Mouse (Mus musculus) cerebellum, adult 2 months (tissue): ENCODE data around the gene Smarce1.

Experiments used
- CTCF ChIP-seq: fragments of 200-500 bp; IDR thresholded peaks from 2 replicates; pipeline ENCODE4 v1.5.1; 2011; ENCODE audit warnings: low read depth, mild to moderate bottlenecking, control low read depth, low read length, moderate library complexity, borderline replicate concordance; ENCODE audit not compliant: insufficient read depth
- POLR2A ChIP-seq: fragments of 200-500 bp; IDR thresholded peaks from 2 replicates; pipeline ENCODE4 v1.6.1; 2011; ENCODE audit warnings: low read length, control low read depth, borderline replicate concordance; ENCODE audit not compliant: insufficient read depth

- TF ChIP-seq CTCF, result no peak
- no peak for TF ChIP-seq POLR2A
These were observed 49.2 kb upstream of the Smarce1 start for GRCm38 (mm10) chr11:99279986-99280385.
